Mouse (Mus musculus) A20 (cell line): ENCODE results near the gene Gata1.

ENCODE experiments used
- DNase-seq: peaks from one replicate; pipeline ENCODE4 v3.0.0-alpha.2; 2011; ENCODE audit warnings: low read depth, low spot score

Gene Gata1

DNA sequence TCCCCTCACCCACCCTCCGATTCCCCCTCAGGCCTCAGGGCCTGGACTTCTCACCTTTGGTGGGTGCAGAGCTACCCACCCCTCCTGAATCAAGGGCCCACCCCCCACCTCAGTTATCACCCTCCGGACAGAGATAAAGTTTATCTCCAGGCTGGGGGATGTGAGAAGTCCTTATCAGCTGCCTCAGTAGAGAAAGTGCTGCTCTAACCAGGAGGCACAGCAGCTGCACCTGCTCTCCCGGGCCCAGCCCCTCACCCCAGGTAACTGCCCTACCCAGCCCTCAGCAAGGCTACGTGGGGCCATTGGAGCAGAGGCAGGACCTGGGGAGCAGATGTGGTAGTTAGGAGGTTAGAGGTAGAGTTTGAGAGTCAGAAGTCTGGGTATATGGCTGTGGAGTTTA lies 11.7 kb downstream of the Gata1 start:
- DNase-seq: no peak

DNA sequence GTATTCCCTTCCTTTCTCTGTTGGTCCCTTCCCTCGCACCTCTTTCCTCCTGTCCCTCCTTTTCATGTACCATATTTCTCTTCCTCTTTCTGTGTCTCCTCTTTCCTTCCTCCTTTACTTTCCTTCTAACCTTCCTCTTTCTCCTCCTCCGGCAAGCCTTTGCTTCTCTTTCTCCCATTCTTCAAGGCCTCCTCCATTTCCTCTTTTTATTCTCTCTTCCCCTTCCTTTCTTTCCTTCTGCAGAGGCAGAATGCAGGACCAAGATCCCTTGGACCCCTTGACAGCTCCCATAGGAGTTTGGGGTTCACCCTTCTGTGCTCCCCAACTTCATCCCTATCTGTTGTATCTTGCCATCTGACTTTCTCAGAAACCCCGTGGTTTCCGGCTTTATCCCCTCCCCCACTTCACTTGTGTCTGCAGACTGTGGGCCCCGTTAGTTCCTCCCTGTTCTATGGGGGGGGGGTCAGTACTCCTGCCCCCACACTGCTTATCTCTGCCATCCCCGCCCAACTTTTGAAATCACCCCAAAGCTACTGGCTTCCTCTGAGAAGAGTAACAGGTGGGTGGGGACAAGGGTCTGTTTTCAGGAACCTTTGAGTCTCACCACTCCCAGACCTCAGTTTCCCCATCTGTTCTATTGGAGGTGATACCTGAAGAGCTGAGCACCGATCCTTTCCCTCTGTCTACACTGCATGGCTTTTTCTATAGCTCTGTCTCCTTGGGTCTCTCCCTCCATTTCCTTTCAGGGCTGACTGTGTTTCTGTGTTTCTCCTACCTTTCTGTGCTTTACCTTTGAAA lies 13.8 kb downstream of the Gata1 start:
- peak; percentile 2 for DNase-seq

DNA sequence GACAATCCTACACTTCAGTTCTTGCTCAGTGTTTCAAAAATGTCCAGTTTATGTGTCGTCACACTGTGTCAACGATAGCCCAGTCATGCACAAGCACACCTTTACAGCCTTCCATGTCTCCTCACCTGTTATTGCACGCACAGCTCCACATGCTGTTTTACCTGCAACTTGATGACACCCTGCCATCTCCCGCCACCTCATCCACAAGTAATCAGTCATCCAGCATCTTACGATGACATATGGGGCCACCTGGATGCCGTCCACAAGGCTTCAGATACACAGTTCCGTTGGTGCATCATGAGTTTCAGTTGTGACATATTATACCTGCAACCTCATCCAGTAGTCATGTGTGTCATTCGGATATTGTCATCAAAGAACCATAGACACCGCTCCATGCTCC lies 19.0 kb downstream of the Gata1 start:
- no peak for DNase-seq

DNA sequence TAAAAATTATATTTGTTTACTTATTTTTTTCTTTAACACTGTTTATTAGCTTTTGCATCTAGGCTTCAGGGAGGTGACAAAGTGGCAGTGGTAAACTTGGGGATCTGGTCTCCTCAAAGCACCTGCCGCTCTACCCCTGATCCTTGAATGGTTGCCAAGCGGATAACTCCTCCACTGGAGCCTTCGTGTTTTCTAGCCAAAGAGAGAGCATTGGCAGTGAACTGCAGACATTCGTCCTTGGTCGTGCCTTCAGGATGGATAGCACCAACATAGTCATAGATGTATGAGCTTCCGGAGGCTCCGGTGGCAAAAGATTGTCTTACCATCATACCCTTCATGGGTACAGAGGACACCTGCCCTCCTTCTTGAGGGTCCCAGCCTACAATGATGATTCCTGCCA lies 27.8 kb downstream of the Gata1 start:
- no peak for DNase-seq

DNA sequence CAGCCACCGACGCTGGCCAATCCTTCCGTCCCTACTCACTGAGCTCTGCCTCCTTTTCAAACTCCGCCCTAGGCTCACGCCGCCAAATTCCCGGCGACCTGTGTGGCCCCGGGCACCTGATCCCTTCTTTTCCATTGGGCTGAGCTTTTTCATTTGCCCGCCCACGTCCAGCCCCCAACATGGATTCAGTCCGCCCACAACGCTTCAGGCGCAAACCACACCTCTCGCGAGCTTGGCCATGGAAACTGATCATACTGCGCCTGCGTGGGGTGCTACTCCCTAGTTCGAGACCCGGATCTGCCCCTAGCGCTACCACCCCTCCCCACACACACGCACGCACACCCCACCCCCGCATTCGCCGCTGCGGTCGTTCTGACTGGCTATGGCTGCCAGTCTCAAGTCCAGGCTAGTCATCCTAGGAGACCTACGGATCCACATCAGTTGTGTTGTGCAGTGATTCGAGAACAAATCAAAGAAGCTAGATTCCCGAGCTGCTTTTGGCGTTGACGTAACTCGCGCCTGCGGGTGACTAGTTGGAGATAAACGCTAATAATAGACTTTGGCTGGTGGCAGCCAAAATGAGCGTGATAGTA lies 29.9 kb downstream of the Gata1 start:
- peak; percentile 94 for DNase-seq

DNA sequence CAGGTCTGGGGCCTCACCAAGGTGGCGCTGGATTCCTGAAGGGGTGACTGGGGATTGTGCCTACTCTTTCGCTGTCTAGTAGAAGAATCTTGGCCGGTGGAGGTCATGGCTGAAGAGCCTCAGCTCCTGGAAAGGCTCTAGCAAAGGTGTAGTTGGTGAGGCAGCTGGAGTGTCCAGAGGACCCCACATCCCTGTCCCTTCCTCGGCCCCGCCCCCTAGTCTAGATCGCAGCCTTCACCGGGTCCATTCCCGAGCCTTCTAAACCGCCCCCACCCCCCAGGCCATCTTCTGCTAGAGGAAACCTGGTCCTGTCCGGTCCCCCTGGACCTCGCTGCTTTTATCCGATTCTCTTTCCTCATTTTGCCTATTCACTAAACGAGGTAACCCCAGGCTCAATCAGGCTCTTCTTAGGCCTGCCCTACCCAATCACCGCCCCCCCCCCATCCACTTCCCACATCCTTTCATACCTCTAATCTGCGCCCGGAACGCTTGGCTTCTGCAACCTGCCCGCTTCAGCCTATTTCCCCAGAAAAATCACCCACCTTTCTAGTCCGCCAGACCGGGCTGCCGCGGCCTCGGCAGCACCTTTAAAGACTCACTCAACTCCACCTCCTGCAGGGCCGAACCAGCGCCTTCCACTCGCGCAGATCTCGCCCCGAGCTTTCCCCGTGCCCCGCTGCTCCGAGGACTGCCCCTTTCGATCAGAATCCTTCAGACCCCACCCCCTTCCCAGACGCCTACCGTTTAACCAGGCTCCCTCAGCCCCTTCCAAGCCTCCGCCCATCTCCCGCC lies 30.6 kb downstream of the Gata1 start, which contains the start of gene Hdac6:
Hdac6 (minus strand) TSS at position 782 of the 792 bp plus-strand sequence.
- DNase-seq: peak; percentile 35

DNA sequence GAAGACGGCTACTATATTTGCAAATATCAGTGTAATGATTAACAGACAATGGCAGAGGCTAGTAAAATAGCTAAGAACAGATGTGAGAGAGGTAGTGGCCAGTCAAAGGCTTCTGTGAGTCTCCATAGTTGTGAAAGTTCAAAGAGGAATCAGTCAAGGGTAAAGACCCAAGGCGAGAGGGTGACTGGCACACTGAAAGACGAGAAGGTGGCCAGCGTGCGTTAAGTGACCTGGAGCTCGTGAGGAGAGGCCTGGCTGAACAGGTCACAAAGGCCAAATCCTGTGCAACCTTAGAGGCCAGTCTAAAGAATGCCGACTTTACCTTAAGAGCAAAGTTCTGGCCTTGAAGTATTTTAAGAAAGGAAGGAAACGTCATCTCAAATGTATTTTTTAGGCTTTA lies 32.3 kb downstream of the Gata1 start:
- no peak for DNase-seq

DNA sequence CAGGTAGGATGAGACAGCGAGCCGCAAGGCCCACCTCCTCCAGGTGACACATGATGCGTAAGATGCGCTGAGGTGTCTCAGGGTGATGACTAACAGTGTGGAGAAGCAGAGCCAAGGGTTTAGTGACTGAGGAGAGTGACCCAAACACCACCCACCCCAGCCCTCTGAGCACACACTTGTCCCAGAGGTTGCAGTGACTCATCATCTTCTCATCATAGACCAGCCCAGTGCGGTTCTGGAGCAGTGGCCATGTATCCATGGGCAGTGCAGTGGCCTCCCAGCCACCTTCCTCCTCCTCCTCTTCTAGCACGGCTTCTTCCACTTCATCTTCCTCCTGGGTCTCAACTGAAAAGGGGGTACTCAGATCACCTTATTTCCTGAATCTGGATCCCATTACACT lies 40.2 kb downstream of the Gata1 start:
- DNase-seq: no peak

DNA sequence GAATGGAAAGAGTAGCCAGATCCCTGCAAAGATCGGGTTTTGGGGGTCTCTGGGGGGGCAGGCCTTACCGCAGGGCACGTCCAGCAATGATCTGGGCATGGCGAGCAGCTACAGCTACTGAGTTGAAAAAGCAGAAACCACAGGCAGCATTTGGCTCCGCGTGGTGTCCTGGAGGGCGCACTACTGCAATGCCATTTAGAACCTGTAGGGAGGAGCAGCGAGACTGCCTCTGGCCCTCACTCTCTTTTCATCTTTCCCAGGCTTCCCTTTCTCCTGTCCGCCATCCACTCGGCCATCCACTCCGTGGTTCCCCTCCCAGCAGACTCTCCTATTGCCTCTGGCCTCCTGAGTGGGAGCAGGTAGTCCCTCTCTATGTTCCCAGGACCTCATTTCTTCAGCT lies 41.0 kb downstream of the Gata1 start:
- no peak for DNase-seq

DNA sequence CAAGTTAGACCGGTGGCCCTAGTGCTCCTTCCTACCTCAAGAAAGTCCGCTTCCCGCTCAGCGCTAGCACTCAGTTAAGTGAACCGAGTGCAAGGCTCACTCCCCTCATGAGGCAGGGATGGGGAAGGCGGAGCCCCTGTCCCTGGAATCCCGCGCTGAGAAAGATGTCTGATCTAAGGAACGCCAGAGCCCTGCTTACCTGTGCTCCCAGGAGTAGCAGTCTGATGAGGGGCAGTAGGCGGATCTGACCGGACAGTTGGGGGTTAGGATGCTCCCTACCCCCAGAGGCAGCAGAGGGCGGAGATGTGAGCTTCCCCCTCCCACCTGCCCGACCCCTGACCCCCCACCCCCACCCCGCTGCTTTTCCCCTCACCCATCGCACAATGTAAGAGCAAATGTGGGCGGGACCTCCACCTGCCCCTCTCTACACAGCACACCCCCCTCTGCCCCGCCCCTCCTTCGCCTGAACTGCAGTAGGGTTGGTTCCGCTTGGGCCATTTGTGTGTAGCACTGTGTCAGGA lies 49.5 kb downstream of the Gata1 start, which contains the start of gene Eras:
Eras (minus strand) TSS at position 338 of the 521 bp plus-strand sequence.
- no peak for DNase-seq

DNA sequence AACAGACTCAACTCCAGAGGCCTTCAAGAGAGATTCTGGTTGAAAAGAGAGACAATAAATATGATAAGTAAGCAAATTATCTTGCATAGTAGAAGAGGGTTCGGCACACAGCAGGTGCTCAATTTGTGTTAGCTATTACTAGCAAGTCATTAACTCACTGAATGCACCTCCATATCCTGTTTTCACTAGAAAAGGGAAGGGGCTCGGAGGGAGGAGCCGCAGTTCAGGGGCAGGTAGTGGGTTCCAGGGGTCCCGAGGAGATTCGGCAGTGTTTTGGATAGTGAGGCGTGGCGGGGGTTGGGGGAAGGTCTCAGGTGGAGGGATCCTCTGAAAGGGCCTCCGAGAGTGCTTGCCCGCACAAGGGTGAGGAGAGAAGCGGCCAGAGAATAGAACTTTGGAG lies 50.8 kb downstream of the Gata1 start:
- DNase-seq: no peak

DNA sequence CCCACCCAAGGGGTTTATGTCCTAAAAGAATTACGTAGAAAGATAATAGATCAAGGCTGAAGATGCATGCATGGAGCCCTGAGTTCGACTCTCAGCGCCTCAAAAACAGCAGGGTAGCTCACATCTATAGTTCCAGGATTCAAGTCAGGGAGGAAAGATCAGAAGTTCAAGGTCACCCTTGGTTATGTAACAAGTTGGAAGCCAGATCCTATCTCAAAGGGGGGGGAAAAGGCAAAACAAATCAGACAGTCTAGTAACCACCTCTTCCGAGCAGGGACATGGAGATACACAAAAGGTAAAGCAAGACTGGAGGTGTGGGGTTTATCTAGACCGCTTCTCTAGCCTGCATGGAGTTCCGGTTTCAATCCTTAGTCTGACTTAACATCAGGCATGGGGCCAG lies 51.6 kb downstream of the Gata1 start:
- DNase-seq: no peak

DNA sequence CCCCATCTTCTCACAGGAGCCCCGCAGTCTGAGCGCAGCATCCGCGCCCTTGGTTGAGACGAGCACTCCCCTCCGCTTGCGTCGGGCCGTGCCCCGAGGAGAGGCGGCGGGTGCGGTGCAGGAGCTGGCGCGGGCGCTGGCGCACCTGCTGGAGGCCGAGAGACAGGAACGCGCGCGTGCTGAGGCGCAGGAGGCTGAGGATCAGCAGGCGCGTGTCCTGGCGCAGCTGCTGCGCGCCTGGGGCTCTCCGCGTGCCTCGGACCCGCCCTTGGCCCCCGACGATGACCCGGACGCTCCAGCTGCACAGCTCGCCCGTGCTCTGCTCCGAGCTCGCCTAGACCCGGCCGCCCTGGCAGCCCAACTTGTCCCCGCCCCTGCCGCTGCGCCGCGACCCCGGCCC lies 55.8 kb downstream of the Gata1 start:
- DNase-seq: no peak

DNA sequence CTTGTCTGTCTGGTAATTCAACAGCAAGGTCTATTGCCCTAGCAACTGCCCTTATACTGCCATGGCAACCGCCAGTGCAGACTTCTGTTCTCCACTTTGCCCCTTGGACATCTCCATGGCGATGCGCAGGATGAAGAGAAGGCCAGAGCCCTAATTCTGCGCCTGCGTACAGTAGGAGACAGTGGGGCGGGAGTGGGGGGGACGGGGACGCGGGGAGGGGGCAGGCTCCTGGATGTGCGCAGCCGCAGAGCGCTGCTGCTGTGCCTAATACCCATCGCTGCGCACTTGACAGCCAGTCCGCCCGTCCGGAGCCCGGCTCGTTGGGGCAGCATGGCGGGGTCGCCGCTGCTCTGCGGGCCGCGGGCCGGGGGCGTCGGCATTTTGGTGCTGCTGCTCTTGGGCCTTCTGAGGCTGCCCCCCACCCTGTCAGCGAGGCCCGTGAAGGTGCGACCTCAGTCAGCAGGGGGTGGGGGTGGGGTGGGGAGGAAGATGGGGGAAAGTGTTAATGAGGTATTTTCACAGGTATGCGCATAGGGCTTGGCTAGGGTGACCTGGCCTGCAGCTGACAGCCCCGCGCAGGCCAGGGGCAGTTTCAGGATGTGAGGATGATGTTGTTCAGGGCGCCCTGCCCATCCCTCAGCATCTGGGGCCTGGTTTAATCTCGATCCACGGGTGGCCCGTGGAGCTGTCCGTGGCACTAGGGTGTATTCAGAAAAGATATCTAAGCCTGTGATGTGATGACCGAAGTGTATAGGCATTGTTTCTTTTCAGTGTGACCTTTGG lies 58.1 kb downstream of the Gata1 start, which contains the start of gene Pcsk1n:
Pcsk1n (plus strand) TSS at position 222 of the 783 bp plus-strand sequence.
- DNase-seq: no peak

DNA sequence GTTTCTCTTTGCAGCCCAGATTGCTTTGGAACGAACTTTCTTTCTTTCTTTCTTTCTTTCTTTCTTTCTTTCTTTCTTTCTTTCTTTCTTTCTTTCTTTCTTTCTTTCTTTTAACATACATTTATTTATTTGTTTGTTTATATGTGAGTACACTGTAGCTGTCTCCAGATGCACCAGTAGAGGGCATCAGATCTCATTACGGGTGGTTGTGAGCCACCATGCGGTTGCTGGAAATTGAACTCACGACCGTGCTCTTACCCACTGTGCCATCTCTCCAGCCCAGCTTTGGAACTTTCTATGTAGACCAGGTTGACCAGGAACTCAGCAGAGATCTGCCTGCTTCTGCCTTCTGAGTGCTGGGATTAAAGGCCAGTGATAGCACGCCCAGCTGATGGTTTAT lies 59.9 kb downstream of the Gata1 start:
- peak; percentile 22 for DNase-seq

DNA sequence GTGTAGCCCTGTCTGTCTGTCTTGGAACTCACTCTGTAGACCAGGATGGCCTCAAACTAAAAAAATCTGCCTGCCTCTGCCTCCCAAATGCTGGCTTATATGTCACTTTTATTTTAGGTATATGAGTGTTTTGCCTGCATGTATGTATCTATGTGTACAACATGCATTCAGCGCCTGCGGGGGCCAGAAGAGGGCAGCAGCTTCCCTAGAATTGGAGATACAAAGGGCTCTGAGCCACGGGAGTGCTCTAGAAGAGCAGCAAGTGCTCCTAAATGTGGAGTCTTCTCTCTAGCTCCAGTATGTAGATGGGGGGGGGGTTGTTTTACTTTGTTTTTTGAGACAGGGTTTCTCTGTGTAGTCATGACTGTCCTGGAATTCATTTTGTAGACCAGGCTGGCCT lies 62.2 kb downstream of the Gata1 start:
- peak; percentile 7 for DNase-seq

DNA sequence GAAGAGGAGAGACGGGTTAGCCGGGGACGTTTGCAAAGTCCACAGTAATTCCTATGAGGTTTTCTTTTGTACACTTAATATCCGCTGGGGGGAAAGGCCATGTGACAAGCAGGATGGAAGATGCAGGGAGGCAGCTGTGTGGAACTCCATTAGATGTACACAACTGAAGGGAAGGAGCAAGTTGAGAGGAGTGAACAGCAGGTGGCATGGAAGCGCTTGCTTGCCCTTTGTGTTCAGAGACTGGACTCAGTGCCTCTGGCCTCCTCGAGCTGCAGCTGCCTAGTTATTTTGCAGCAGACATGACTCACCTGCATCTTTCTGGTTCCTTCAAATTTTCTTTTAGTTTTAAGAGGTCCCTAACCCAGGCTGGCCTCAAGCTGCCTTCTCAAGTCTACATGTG lies 67.4 kb downstream of the Gata1 start:
- DNase-seq: no peak
